Mouse (Mus musculus): ENCODE results near the gene Alpk3. TPM values are rescaled to one million over a fixed set of nuclear protein-coding genes. Genes with fewer than 3 reads are reported as not detected.

The Alpk3 gene
- polyA plus RNA-seq, 1 experiment from 2014 or later = 0.18 TPM

DNA sequence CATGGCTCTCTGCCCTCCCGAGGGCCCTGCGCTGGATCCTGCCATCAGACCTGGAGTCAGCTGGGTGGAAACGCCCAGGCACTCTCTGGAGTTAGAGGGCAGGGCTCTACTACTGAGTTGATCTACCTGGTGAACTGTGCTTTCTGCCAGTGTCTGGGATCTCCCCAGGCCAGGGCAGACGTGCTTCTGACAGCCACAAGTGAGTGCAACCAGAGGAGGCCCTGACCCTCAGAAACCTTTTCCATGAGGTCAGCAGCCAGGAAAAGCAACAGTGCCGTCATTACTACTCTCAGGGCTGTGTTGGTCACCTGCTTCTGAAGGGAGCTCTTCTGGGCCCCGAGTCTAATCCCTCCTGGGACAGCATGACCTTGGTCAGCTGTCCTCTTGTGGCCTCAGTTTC is 19.6 kb downstream of the Alpk3 start:
- H3K9ac ChIP-seq (ENCODE audit: low read depth, low read length) = no peak overlapping the region
- TF ChIP-seq CTCF (IDR thresholded peaks at IDR 0.05; ENCODE audit: low read depth) = no peak
- H3K27me3 ChIP-seq (ENCODE audit: insufficient read depth, low read length) = no peaks in the 10 kb centered on the region
- H3K36me3 ChIP-seq (ENCODE audit: insufficient read depth, low read length) = no peaks in the 10 kb centered on the region
- WGBS = 56% methylated on average over 6 of the region's 6 CpGs
- DNase-seq (ENCODE audit: low spot score) (no peak), ATAC-seq (replicated peaks; ENCODE audit: low FRiP score, low read depth) (no peak)
- H3K4me2 ChIP-seq (ENCODE audit: low read length) = no peak overlapping the region
- no peak overlapping the region for H3K27ac ChIP-seq
- no peak overlapping the region for H3K4me3 ChIP-seq (replicated peaks; ENCODE audit: low read depth, low read length)
- H3K9me3 ChIP-seq (replicated peaks; ENCODE audit: low read length) = no peaks in the 10 kb centered on the region
- H3K4me1 ChIP-seq (replicated peaks; ENCODE audit: insufficient read depth, low read length) = peaks cover 16% of the 10 kb centered on the region; the same call in 1 of the 2 replicates

DNA sequence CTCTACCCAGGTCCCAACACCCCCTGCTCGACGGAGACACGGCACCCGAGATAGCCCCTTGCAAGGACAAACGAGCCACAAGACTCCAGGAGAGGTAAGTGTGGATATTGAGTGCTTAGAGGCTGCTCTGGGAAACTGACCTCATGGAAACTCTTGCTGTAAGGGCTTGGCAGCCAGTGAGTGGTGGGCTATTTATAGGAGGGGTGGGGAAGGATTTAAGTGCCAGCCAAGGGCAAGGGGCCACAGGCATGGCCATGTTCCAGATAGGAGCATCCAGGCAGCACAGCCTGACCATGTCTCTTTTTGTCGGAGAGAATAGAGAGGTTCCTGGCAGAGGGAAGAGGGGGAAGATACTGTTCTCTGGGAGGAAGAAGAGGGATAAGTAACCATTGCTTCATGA is 21.3 kb downstream of the Alpk3 start:
- Histone ChIP-seq H3K4me3 (replicated peaks; ENCODE audit: low read depth, low read length) (no peak overlapping the region), H3K9me3 (replicated peaks; ENCODE audit: low read length) (no peaks in the 10 kb centered on the region), H3K4me2 (ENCODE audit: low read length) (no peak overlapping the region), H3K27ac (no peak overlapping the region), H3K9ac (ENCODE audit: low read depth, low read length) (no peak overlapping the region), H3K36me3 (ENCODE audit: insufficient read depth, low read length) (no peaks in the 10 kb centered on the region), H3K4me1 (replicated peaks; ENCODE audit: insufficient read depth, low read length) (peaks cover 11% of the 10 kb centered on the region; the same call in 1 of the 2 replicates), H3K27me3 (ENCODE audit: insufficient read depth, low read length) (no peaks in the 10 kb centered on the region)
- WGBS = 86% methylated on average over 6 of the region's 6 CpGs
- ATAC-seq (replicated peaks; ENCODE audit: low FRiP score, low read depth) = no peak
- TF ChIP-seq CTCF (IDR thresholded peaks at IDR 0.05; ENCODE audit: low read depth) = no peak
- no peak for DNase-seq (ENCODE audit: low spot score)

DNA sequence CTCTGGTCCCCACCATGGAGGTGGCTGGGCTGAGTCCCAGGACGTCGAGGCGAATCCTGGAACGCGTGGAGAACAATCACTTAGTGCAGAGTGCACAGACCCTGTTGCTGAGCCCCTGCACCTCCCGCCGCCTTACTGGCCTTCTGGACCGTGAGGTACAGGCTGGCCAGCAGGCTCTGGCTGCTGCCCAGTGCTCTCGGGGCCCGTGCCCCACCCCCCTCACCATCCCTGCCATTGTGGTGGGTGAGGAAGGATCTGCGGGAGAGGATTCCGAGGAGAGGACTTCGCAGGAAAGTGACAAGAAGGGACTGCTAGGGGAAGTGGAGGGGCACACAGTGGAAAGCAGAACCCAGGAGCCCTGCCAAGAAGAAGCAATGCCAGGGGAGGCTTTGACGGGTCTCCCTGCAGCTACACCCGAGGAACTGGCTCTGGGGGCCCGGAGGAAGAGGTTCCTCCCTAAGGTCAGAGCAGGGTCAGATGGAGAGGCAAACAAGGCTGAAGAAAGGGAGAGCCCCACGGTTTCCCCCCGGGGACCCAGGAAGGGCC is 36.1 kb downstream of the Alpk3 start:
- no peak overlapping the region for H3K4me2 ChIP-seq (ENCODE audit: low read length)
- no peak for TF ChIP-seq CTCF (IDR thresholded peaks at IDR 0.05; ENCODE audit: low read depth)
- H3K36me3 ChIP-seq (ENCODE audit: insufficient read depth, low read length) = no peaks in the 10 kb centered on the region
- H3K9ac ChIP-seq (ENCODE audit: low read depth, low read length) = no peak overlapping the region
- DNase-seq (ENCODE audit: low spot score) (no peak), ATAC-seq (replicated peaks; ENCODE audit: low FRiP score, low read depth) (no peak; the same call in 1 of the 2 replicates)
- 42% methylated on average over 18 of the region's 18 CpGs for WGBS
- H3K27ac ChIP-seq = no peak overlapping the region
- no peaks in the 10 kb centered on the region for H3K27me3 ChIP-seq (ENCODE audit: insufficient read depth, low read length)
- H3K4me1 ChIP-seq (replicated peaks; ENCODE audit: insufficient read depth, low read length) = no peaks in the 10 kb centered on the region
- no peaks in the 10 kb centered on the region for H3K9me3 ChIP-seq (replicated peaks; ENCODE audit: low read length)
- H3K4me3 ChIP-seq (replicated peaks; ENCODE audit: low read depth, low read length) = no peak overlapping the region

GRCm38 (mm10) chr7:81094104-81094757 is 36.8 kb downstream of the Alpk3 start:
- Histone ChIP-seq H3K9me3 (replicated peaks; ENCODE audit: low read length) (no peaks in the 10 kb centered on the region), H3K27me3 (ENCODE audit: insufficient read depth, low read length) (no peaks in the 10 kb centered on the region), H3K36me3 (ENCODE audit: insufficient read depth, low read length) (no peaks in the 10 kb centered on the region), H3K4me2 (ENCODE audit: low read length) (no peak overlapping the region), H3K4me3 (replicated peaks; ENCODE audit: low read depth, low read length) (no peak overlapping the region), H3K9ac (ENCODE audit: low read depth, low read length) (no peak overlapping the region), H3K27ac (no peak overlapping the region), H3K4me1 (replicated peaks; ENCODE audit: insufficient read depth, low read length) (no peaks in the 10 kb centered on the region)
- no peak for DNase-seq (ENCODE audit: low spot score)
- ATAC-seq (replicated peaks; ENCODE audit: low FRiP score, low read depth) = no peak
- WGBS = 80% methylated on average over 6 of the region's 6 CpGs
- no peak for TF ChIP-seq CTCF (IDR thresholded peaks at IDR 0.05; ENCODE audit: low read depth)

DNA sequence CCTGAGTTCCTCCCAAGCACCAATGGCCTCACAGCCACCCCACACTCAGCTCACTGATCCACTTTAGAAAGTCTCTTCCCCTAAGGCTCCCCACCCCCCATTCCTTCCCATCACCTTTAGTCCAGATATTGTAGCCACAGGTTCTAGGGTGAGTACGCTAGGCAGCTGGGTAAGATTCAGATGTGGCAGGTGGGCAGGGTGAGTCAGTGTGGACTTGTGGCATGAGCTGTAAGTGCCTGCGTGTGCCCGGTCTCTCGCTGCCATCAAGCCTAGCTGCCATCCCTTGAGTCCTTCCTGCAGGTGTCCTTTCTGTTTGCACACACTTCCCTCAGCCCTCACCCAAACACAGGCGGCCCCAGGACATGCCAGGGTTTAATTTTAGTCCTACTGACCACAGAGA is 42.9 kb downstream of the Alpk3 start:
- Histone ChIP-seq H3K27ac (no peak overlapping the region), H3K4me1 (replicated peaks; ENCODE audit: insufficient read depth, low read length) (no peaks in the 10 kb centered on the region), H3K4me3 (replicated peaks; ENCODE audit: low read depth, low read length) (no peak overlapping the region), H3K4me2 (ENCODE audit: low read length) (no peak overlapping the region), H3K27me3 (ENCODE audit: insufficient read depth, low read length) (no peaks in the 10 kb centered on the region), H3K36me3 (ENCODE audit: insufficient read depth, low read length) (no peaks in the 10 kb centered on the region), H3K9me3 (replicated peaks; ENCODE audit: low read length) (no peaks in the 10 kb centered on the region), H3K9ac (ENCODE audit: low read depth, low read length) (no peak overlapping the region)
- ATAC-seq (replicated peaks; ENCODE audit: low FRiP score, low read depth) = no peak
- WGBS = 82% methylated on average over 5 of the region's 5 CpGs
- TF ChIP-seq CTCF (IDR thresholded peaks at IDR 0.05; ENCODE audit: low read depth) = no peak
- no peak for DNase-seq (ENCODE audit: low spot score)

DNA sequence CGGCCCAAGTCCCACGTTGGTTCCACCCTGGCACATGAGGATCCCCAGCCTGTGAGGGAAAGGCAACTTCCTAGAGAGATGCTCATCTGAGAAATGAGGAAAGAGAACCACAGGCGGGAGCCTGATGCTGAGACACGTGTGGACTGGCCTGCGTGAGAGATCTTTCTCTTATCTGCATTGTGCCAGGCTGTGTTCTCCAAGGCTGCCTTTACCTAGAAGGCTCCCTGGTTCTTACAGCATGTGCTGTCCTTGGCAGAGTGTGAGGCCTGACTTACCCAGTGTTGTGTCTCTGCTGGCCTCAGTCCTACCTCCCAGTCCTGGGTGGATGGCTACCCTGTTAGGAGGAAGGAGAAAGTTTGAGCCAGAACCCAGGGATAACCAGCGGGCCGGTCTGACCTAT is 45.5 kb downstream of the Alpk3 start:
- Histone ChIP-seq H3K9ac (ENCODE audit: low read depth, low read length) (no peak overlapping the region), H3K27ac (no peak overlapping the region), H3K4me3 (replicated peaks; ENCODE audit: low read depth, low read length) (no peak overlapping the region), H3K36me3 (ENCODE audit: insufficient read depth, low read length) (no peaks in the 10 kb centered on the region), H3K4me1 (replicated peaks; ENCODE audit: insufficient read depth, low read length) (no peaks in the 10 kb centered on the region), H3K9me3 (replicated peaks; ENCODE audit: low read length) (no peaks in the 10 kb centered on the region), H3K4me2 (ENCODE audit: low read length) (no peak overlapping the region), H3K27me3 (ENCODE audit: insufficient read depth, low read length) (no peaks in the 10 kb centered on the region)
- no peak for TF ChIP-seq CTCF (IDR thresholded peaks at IDR 0.05; ENCODE audit: low read depth)
- ATAC-seq (replicated peaks; ENCODE audit: low FRiP score, low read depth) (no peak), DNase-seq (ENCODE audit: low spot score) (no peak)
- 91% methylated on average over 7 of the region's 7 CpGs for WGBS

Data from kidney, postnatal 0 days (tissue).